Mouse (Mus musculus) heart, embryonic 12.5 days (tissue): ENCODE measurements around the gene Mcm7. TPM values are rescaled to one million over a fixed set of nuclear protein-coding genes. Genes with fewer than 3 reads are reported as not detected.

Experiments used
- ATAC-seq: fragments of 200-750 bp; cut with Nextera tagmentation; 2 replicates; pipeline ENCODE4 v1.8.0; 2017; ENCODE audit warnings: moderate TSS enrichment, moderate library complexity; ENCODE audit not compliant: insufficient number of reproducible peaks, low FRiP score
- H3K27ac ChIP-seq: fragments of 300-500 bp; sonication (generic); 2 replicates; pipeline ENCODE4 v1.5.1; 2016; ENCODE audit warnings: mild to moderate bottlenecking, moderate library complexity; ENCODE audit not compliant: poor library complexity, severe bottlenecking
- H3K27me3 ChIP-seq: fragments of 300-500 bp; sonication (generic); replicated peaks from 2 replicates; pipeline ENCODE4 v1.6.1; 2016; ENCODE audit warnings: mild to moderate bottlenecking, moderate library complexity
- H3K36me3 ChIP-seq: fragments of 300-500 bp; sonication (generic); 2 replicates; pipeline ENCODE4 v1.6.1; 2016; ENCODE audit warnings: mild to moderate bottlenecking, moderate library complexity
- H3K4me1 ChIP-seq: fragments of 300-500 bp; sonication (generic); replicated peaks from 2 replicates; pipeline ENCODE4 v1.6.1; 2016; ENCODE audit warnings: mild to moderate bottlenecking
- H3K4me2 ChIP-seq: fragments of 300-500 bp; sonication (generic); 2 replicates; pipeline ENCODE4 v1.6.1; 2016; ENCODE audit warnings: mild to moderate bottlenecking, moderate library complexity
- H3K4me3 ChIP-seq: fragments of 300-500 bp; sonication (generic); 2 replicates; pipeline ENCODE4 v1.5.1; 2016; ENCODE audit warnings: mild to moderate bottlenecking
- H3K9ac ChIP-seq: fragments of 300-500 bp; sonication (generic); 2 replicates; pipeline ENCODE4 v1.6.1; 2016; ENCODE audit warnings: mild to moderate bottlenecking, moderate library complexity
- H3K9me3 ChIP-seq: fragments of 300-500 bp; sonication (generic); replicated peaks from 2 replicates; pipeline ENCODE4 v1.6.1; 2016; ENCODE audit warnings: mild to moderate bottlenecking, moderate library complexity
- WGBS: fragments of 180-500 bp; shearing (Covaris S2); methylation state at CpG from one replicate; pipeline ENCODE4 v1.1.7; 2016; 5-methylcytosine and 5-hydroxymethylcytosine counted together
- polyA plus RNA-seq: library from polyadenylated mRNA; unstranded; fragments of >200 nt; fragmentation: Nextera tagmentation; extraction: Ambion mirVana; gene quantifications from 2 replicates; pipeline ENCODE4 v1.2.1, GENCODE M21; 2016

Mcm7 gene
- polyA plus RNA-seq, 1 experiment from 2014 or later = 138 TPM

- peak; percentile 88 for ATAC-seq
- H3K4me3 ChIP-seq = peak overlapping the region; percentile 84
- WGBS = under 1% methylated on average over 10 of the region's 10 CpGs
Measured at GRCm38 (mm10) chr5:138187661-138188306, 15.6 kb upstream of the Mcm7 start.

GRCm38 (mm10) chr5:138186950-138187638 is 14.9 kb upstream of the Mcm7 start, which contains the start of the genes Taf6 and Cnpy4:
TSS of gene Taf6 (minus strand) at chr5:138187451.
TSS of gene Cnpy4 (plus strand) at chr5:138187485.
- Histone ChIP-seq H3K4me2 (peak within 1 kb of the TSS; percentile 75), H3K4me3 (peak within 1 kb of the TSS; percentile 84), H3K36me3 (peaks cover 32% of the 10 kb centered on the region), H3K27ac (peak within 1 kb of the TSS; percentile 65; the same call in 1 of the 2 replicates), H3K9ac (peak within 1 kb of the TSS; percentile 91), H3K4me1 (peaks cover 17% of the 10 kb centered on the region), H3K27me3 (no peaks in the 10 kb centered on the region), H3K9me3 (no peaks in the 10 kb centered on the region)
- peak; percentile 88 for ATAC-seq
- whole genome bisulfite sequencing = under 1% methylated on average over 31 of the region's 31 CpGs

More at GRCm38 (mm10) chr5:138187661-138188306, 15.6 kb upstream of the Mcm7 start:
- Histone ChIP-seq H3K4me2 (peak overlapping the region; percentile 75), H3K27ac (peak overlapping the region; percentile 50; the same call in 1 of the 2 replicates), H3K27me3 (no peaks in the 10 kb centered on the region), H3K9ac (peak overlapping the region; percentile 91), H3K9me3 (no peaks in the 10 kb centered on the region), H3K4me1 (peaks cover 17% of the 10 kb centered on the region), H3K36me3 (peaks cover 30% of the 10 kb centered on the region)

GRCm38 (mm10) chr5:138173217-138173616 is 995 bp upstream of the Mcm7 start:
- H3K36me3 ChIP-seq = peaks cover 60% of the 10 kb centered on the region
- H3K27me3 ChIP-seq = no peaks in the 10 kb centered on the region
- no peak overlapping the region for H3K9ac ChIP-seq
- H3K4me1 ChIP-seq = peaks cover 17% of the 10 kb centered on the region
- H3K9me3 ChIP-seq = no peaks in the 10 kb centered on the region
- ATAC-seq = no peak
- 84% methylated on average over 3 of the region's 3 CpGs for WGBS
- peak overlapping the region; percentile 92 for H3K4me2 ChIP-seq
- H3K4me3 ChIP-seq = no peak overlapping the region; the same call in 1 of the 2 replicates
- H3K27ac ChIP-seq = no peak overlapping the region

DNA sequence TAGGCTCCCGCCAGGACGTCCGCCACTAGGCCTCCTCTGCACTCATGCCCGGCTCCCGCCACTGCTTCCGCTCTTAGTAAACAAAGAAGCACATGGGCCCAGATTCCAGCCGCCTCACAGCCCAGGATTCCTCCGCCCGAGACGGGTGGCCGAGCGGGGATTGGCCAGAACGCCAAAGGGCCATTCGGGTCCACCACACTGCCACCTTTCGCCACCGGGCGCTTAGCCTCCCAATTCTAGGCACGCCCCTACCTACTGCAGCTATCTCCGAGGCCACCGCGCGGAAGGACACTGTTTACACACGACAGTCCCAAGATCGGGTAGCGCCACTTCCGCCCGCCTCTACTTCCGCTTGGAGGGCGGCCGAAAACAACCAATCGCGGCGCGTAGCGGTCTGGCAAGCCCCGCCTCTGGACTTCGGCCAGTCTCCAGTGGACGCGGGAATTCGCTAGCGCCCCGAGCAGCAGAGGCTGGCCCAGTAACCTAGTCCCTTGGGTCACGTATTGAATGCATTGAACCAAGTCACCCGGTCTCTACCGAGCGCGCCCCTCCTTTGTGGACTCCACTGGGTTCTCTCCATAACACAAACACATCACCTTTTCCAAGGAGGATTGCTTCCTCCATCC is 1.2 kb downstream of the Mcm7 start:
- Histone ChIP-seq H3K4me2 (peak overlapping the region; percentile 92), H3K36me3 (peaks cover 61% of the 10 kb centered on the region)

DNA sequence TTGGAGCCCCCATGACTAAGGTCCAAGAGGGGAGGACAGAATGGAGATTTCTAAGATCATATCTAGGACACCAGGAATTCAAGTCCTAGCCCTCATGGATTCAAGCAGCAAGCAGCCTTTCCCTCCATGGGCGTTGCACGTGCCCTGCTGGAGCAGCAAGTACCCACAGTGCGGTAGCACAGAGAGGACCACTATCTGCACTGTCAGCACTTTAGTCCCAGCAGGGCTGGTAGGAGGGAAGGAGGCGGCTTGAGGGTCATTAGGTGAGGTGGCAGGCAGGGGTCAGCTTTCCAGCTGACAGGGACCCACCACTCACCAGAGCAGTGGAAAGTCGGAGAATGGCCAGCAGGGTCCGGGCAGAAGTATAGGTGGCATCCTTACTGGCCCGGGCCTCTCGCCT is 6.6 kb downstream of the Mcm7 start:
- 78% methylated on average over 8 of the region's 8 CpGs for WGBS
- peaks cover 74% of the 10 kb centered on the region for H3K36me3 ChIP-seq
- ATAC-seq = no peak
- no peak overlapping the region for H3K4me3 ChIP-seq
- H3K27ac ChIP-seq = no peak overlapping the region
- no peaks in the 10 kb centered on the region for H3K27me3 ChIP-seq
- peaks cover 16% of the 10 kb centered on the region for H3K4me1 ChIP-seq
- no peaks in the 10 kb centered on the region for H3K9me3 ChIP-seq
- H3K9ac ChIP-seq = no peak overlapping the region
- no peak overlapping the region for H3K4me2 ChIP-seq

More for the DNA sequence above, 1.2 kb downstream of the Mcm7 start:
- H3K9me3 ChIP-seq = no peaks in the 10 kb centered on the region
- H3K27me3 ChIP-seq = no peaks in the 10 kb centered on the region
- H3K9ac ChIP-seq = peak overlapping the region; percentile 86
- peak overlapping the region; percentile 97 for H3K27ac ChIP-seq
- ATAC-seq = peak; percentile 91
- H3K4me3 ChIP-seq = peak overlapping the region; percentile 81
- under 1% methylated on average over 47 of the region's 47 CpGs for WGBS
- H3K4me1 ChIP-seq = peaks cover 17% of the 10 kb centered on the region

DNA sequence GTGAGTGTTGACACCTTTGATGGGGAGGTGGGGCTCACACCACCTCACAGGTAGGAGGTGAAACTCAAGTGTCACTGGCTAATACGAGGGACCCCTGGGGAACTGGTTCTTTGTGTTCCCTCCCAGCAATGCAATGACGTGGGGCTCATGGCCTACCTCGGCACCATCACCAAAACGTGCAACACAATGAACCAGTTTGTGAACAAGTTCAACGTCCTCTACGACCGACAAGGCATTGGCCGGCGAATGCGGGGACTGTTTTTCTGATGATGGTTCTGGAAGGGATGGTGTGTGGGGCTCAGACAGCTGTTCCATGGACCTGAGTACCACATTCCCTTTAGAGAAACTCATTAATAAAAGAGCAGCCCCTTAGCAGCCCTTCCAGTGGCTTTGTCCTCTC is 8.6 kb downstream of the Mcm7 start:
- Histone ChIP-seq H3K4me3 (no peak overlapping the region), H3K27me3 (no peaks in the 10 kb centered on the region), H3K9me3 (no peaks in the 10 kb centered on the region), H3K36me3 (peaks cover 60% of the 10 kb centered on the region), H3K4me1 (peaks cover 9% of the 10 kb centered on the region), H3K9ac (no peak overlapping the region), H3K4me2 (no peak overlapping the region), H3K27ac (no peak overlapping the region)
- ATAC-seq = no peak
- WGBS = 79% methylated on average over 10 of the region's 10 CpGs

GRCm38 (mm10) chr5:138163046-138163445 is 9.2 kb downstream of the Mcm7 start:
- Histone ChIP-seq H3K27me3 (no peaks in the 10 kb centered on the region), H3K9ac (no peak overlapping the region), H3K4me3 (no peak overlapping the region), H3K4me1 (peaks cover 9% of the 10 kb centered on the region), H3K36me3 (peaks cover 55% of the 10 kb centered on the region), H3K9me3 (no peaks in the 10 kb centered on the region), H3K27ac (no peak overlapping the region), H3K4me2 (no peak overlapping the region)
- no peak for ATAC-seq
- 70% methylated on average over 6 of the region's 6 CpGs for WGBS

DNA sequence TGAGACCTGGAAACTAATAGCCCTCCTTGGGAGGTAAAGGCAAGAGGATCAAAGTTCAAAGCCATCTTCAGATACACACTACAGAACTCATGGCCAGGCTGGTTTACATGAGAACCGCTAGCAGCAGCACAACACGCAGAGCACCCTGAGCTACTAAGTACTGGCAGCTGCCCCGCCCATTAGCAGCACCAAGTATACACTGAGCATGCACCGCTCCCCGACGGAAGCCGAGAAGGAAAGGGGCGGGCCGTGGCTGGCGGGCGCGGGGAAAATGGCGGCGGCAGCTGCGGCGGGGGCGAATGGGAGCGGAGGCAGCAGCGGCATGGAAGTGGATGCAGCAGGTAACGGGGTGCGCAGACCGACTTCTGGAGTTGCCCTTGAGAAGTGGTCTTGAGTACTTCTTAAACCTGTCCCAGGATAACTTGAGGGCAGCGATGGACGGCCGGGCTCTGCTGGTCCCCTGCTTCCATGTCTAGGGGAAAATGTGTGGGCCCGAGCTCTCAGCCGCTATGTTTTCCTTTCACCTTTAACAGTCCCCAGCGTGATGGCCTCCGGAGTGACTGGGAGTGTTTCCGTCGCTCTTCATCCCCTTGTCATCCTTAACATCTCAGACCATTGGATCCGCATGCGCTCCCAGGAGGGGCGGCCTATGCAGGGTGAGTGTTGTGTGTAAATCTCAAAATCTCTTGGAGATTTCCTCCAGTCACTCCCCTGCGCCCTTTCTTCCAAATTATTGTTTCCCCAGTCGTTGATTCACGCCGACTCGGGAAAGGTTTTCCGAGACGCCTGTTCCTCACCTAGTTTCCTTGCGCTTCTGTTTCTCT is 11.2 kb downstream of the Mcm7 start, which contains the start of gene Cops6:
Gene Cops6, plus strand, starts transcription at position 230 of the 824 bp plus-strand sequence.
- Histone ChIP-seq H3K9ac (peak within 1 kb of the TSS; percentile 92), H3K36me3 (peaks cover 35% of the 10 kb centered on the region), H3K4me1 (peaks cover 9% of the 10 kb centered on the region), H3K4me2 (peak within 1 kb of the TSS; percentile 80), H3K27ac (peak within 1 kb of the TSS; percentile 69), H3K27me3 (no peaks in the 10 kb centered on the region), H3K9me3 (no peaks in the 10 kb centered on the region), H3K4me3 (peak within 1 kb of the TSS; percentile 90)
- peak; percentile 95 for ATAC-seq
- under 1% methylated on average over 42 of the region's 42 CpGs for WGBS

DNA sequence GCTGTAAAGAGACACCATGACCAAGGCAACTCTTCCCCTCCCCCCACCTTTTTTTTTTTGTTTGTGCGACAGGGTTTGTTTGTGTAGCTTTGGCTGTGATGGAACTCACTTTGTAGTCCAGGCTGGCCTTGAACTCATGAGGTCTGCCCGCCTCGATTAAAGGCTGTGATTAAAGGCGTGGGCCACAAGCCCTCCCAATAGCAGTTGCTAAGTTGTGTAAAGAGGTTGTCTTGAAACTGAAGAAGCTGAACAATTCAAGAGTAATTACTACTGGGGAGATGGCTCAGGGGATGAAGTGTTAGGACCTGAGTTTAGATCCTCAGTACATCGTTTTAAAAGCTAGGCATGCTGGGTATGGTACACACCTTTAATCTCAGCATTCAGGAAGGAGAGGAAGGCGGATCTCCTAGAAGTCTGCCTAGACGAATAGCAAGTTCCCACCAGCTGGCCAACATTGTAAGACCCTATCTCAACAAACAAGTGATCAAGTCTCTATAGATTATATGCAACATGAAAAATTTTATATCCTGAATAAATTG is 11.9 kb downstream of the Mcm7 start:
- WGBS = 62% methylated on average over 7 of the region's 7 CpGs
- Histone ChIP-seq H3K36me3 (peaks cover 28% of the 10 kb centered on the region), H3K27ac (0 out of 2 replicates have a peak overlapping the region, but pooled peaks have one; percentile 69), H3K27me3 (no peaks in the 10 kb centered on the region), H3K4me2 (peak overlapping the region; percentile 80), H3K9me3 (no peaks in the 10 kb centered on the region), H3K4me3 (peak overlapping the region; percentile 90), H3K4me1 (peaks cover 9% of the 10 kb centered on the region), H3K9ac (0 out of 2 replicates have a peak overlapping the region, but pooled peaks have one; percentile 92)
- no peak for ATAC-seq

DNA sequence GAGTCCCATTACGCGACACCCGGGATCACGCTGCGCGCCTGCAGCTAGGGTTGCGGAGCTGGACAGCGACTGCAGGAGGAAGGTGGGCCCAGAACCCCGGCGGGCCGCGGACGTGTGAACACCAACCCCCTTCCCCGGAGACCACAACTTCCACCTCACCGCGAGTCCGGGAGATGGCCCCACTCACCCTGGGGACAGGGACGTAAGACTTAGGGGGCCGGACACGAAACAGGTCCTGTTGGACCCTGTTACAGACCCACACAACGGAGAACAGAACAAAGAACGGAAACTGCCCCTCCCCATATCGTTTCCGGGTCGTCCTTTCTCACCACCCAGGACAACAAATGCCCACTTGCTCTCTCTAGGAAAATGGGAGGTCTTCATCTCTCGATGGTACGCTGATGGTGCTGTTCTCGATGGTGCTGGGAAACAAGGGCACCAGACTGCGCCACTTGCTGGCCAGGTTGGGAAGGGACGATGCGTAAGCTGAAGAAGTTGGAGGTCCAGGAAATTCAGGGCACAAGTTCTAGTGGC is 16.7 kb downstream of the Mcm7 start, which contains the start of gene Zfp113:
Gene Zfp113, minus strand, starts transcription at position 302 of the 534 bp plus-strand sequence.
- peak within 1 kb of the TSS; percentile 76 for H3K4me3 ChIP-seq
- H3K4me2 ChIP-seq = peak within 1 kb of the TSS; percentile 74
- no peaks in the 10 kb centered on the region for H3K9me3 ChIP-seq
- peaks cover 25% of the 10 kb centered on the region for H3K36me3 ChIP-seq
- no peaks in the 10 kb centered on the region for H3K27me3 ChIP-seq
- WGBS = under 1% methylated on average over 31 of the region's 31 CpGs
- peaks cover 8% of the 10 kb centered on the region; the same call in 1 of the 2 replicates for H3K4me1 ChIP-seq
- H3K27ac ChIP-seq = peak within 1 kb of the TSS; percentile 80
- peak within 1 kb of the TSS; percentile 91 for H3K9ac ChIP-seq
- peak; percentile 96 for ATAC-seq
